Mouse (Mus musculus) kidney, adult 11 months (tissue): ENCODE measurements around the gene 1600015I10Rik.

Experiments
- DNase-seq: peaks from one replicate; pipeline ENCODE4 v3.0.0; 2022

Gene 1600015I10Rik

GRCm38 (mm10) chr6:48974663-48975062, 45.0 kb downstream of the 1600015I10Rik start, which contains the start of gene Doxl2:
Doxl2 (plus strand) TSS chr6:48974963.
- DNase-seq = no peak

GRCm38 (mm10) chr6:48979616-48980015, 49.9 kb downstream of the 1600015I10Rik start:
- DNase-seq = no peak

GRCm38 (mm10) chr6:48982305-48982704, 52.6 kb downstream of the 1600015I10Rik start:
- no peak for DNase-seq
